Mouse (Mus musculus) liver, embryonic 14.5 days (tissue): ENCODE measurements around the gene Dytn.

Experiments
- CTCF ChIP-seq: IDR thresholded peaks from 2 replicates; pipeline ENCODE4 v1.5.1; 2016; ENCODE audit warnings: antibody characterized with exemption, low read depth, control low read depth
- EP300 ChIP-seq: IDR thresholded peaks from 2 replicates; pipeline ENCODE4 v1.6.1; 2016; ENCODE audit warnings: antibody characterized with exemption, low read depth

DNA sequence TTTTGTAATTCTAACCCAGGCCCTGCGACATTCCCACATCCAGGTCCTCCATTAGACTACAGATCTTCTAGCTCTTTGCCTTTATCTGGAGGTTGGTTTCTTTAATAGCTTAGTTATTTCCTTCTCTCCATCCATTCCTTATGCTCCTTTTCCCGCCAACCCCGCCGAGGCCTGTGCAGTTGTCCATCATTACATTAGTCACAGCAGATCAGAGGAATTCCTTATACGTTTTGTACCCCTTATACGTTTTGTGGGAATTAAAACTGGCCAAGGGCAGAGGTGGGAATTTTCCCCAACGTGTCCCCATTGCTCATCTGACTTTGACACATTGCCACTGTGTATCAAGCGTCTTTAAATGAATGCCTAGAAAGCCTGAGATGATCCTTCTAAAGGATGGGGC, 43.1 kb upstream of the Dytn start:
- no peak for TF ChIP-seq EP300
- no peak for TF ChIP-seq CTCF
